Mouse (Mus musculus) embryonic stem cell, embryonic (primary cell): ENCODE data around the gene Olfr329-ps.
"Not testable (repeated sequence)": the region's sequence is repeated elsewhere in the genome, so short reads cannot be mapped to it uniquely, and the experiment has no call there.

Experiments used
- CTCF ChIA-PET, 4 experiments: fragments of 300-600 bp in 2 of 4; fragments of 350-600 bp in 2 of 4; sonication (Branson Sonifier 250); formaldehyde crosslinking; loops; one replicate each; lab custom pipeline; 2022; ENCODE audit warnings: inconsistent platforms in 2 of 4; lab: Charles Lee
- POLR2A ChIA-PET, 4 experiments: fragments of 300-600 bp in 2 of 4; fragments of 350-600 bp in 2 of 4; sonication (Branson Sonifier 250); formaldehyde crosslinking; loops; one replicate each; lab custom pipeline; 2022; ENCODE audit warnings: antibody characterized with exemption in 4 of 4, inconsistent platforms in 1 of 4; lab: Charles Lee

Olfr329-ps gene

DNA sequence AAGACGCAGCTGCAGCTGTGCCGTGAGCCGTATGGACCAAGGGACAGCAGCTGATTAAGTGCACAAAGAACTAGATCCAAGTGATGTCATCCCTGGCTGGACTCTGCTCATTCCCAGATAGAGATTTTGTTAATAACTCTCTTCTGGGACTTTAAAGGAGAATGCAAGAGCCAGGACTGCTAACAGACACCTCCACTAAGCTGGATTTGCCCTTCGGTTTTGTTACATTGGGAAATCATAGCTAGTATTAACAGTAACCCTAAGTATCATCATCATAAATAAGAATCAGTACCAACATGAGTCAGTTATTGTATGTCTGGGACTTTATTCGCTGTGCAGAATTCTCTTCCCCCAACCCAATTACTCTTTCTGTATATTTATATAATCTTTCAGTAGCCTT lies at the start of gene Olfr329-ps:
Gene Olfr329-ps, minus strand, starts transcription at position 101 of the 400 bp plus-strand sequence.
- POLR2A ChIA-PET = no interaction called here
- CTCF ChIA-PET = no interaction called here

DNA sequence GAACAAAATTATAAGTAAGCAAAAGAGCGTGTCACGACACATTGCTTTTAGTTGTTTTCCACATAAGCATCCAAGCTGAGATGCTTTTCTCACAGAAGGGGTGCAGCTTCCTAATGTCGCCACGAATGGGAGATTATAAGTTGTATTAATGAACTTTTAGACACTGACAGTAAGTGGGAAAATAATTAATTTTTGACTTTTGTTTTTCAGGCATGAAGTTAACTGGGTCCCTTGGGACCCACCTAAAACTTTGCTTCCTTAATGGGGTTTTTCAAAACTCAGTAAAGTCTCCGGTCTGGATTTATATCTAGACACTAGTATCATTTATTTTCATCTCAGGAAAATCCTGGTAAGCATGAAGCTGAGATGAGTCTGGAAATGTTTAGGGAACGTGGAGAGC lies 48.6 kb upstream of the Olfr329-ps start, which contains the start of gene Olfr324:
Gene Olfr324, plus strand, starts transcription at position 301 of the 400 bp plus-strand sequence.
- ChIA-PET POLR2A (no interaction called here), CTCF (interaction anchor here in 1 of 4 experiments (0.6 kb wide), 1 partner anchor 157 kb away, joined by 3 read pairs; no protein-coding TSS in a partner anchor)

DNA sequence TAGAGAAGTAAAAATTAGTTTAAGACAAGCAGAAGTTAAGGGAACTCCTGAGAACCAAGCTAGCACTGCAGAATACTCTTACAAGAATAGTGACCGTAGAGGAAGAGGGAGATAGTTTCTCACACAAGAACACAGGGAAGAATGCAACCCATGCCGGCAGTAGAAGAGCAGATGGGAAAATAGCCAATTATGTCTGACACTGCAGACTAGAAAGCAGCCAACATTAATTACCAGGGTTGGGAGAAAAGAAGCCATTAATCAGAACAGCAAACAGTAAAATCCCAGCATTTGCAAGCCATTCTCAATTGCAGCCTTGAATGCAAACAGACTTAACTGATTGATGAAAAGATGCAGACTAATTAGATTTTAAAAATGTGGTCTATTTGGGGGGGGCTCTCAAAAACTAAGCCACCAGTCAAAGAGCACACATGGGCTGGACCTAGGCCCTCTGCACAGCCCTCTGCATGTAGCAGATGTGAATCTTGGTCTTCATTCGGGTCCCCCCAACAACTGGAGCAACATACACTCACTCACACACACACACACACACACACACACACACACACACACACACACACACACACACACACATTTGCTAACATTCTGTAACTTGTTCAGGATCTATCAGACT lies 42.5 kb upstream of the Olfr329-ps start:
- ChIA-PET CTCF (interaction anchor here in 3 of 4 experiments (0.5 to 1.9 kb wide), 10 partner anchors 8 to 410 kb away, joined by 3 to 8 read pairs (median 3); no protein-coding TSS in a partner anchor), POLR2A (interaction anchor here in 1 of 4 experiments (1.0 kb wide), 1 partner anchor 372 kb away, joined by 3 read pairs; no protein-coding TSS in a partner anchor)

DNA sequence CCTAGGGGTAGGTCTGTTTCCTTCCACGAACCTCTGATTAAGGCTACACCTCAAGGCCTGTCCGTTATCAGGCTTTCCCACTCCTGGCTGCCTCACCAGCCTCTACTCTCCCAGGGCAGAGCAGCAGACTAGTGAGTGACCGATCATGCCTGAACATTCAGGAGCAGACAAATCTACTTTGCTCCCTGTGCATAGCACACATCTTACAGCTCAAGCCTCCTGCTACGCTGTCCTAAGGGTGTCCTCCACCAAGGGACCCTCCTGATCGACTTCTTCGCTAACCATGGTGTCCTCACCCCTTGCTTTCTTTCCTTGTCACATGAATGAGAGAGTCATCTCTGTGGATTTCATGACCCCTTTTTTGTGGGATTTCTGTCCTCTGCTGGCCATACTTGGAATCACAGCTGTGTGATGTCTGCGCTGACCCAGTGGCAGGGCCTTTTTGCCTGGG lies 41.7 kb upstream of the Olfr329-ps start:
- POLR2A ChIA-PET = interaction anchor here in 1 of 4 experiments (1.0 kb wide), 1 partner anchor 372 kb away, joined by 3 read pairs; no protein-coding TSS in a partner anchor
- CTCF ChIA-PET = interaction anchor here in 3 of 4 experiments (0.5 to 1.9 kb wide), 11 partner anchors 9 to 409 kb away, joined by 3 to 8 read pairs (median 3); no protein-coding TSS in a partner anchor

DNA sequence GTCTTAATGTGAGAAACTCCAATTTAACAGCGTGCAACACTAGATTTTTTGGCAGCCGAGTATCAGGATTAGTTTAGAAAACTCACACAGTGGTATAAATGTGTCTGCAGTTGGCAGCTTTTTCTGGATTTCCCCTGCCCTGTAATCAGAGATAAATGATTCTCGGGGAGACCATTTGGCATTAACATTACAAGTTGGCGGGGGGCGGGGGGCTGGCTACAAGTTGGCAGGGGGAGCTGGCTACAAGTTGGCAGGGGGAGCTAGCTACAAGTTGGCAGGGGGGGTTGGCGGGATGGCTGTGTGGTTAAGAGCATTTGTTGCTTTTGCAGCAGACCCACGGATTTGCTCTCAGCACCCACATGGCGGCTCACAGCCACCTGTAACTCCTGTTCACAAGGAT lies 32.4 kb upstream of the Olfr329-ps start:
- POLR2A ChIA-PET = no interaction called here
- CTCF ChIA-PET = interaction anchor here in 1 of 4 experiments (0.5 kb wide), 1 partner anchor 11 kb away, joined by 3 read pairs; no protein-coding TSS in a partner anchor

DNA sequence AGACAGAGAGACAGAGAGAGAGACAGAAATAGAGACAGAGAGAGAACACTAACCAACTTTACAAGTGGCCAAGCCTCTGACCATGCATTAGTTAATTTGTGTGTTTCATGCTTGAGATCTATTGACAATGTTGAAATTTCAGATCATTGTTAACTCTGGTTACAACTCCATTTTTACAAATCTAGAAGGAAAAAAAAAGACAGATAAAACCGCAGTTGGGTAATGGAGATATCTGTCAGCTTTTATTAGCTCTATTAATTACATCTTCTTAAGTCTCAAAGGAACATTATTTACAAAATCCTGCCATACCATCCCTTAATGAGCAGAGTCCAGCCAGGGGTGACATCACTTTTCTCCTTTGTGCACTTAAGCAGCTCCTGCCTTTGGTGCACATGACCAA lies 31.2 kb upstream of the Olfr329-ps start, which contains the start of gene Olfr325:
Gene Olfr325, plus strand, starts transcription at position 301 of the 400 bp plus-strand sequence.
- ChIA-PET CTCF (no interaction called here), POLR2A (no interaction called here)

DNA sequence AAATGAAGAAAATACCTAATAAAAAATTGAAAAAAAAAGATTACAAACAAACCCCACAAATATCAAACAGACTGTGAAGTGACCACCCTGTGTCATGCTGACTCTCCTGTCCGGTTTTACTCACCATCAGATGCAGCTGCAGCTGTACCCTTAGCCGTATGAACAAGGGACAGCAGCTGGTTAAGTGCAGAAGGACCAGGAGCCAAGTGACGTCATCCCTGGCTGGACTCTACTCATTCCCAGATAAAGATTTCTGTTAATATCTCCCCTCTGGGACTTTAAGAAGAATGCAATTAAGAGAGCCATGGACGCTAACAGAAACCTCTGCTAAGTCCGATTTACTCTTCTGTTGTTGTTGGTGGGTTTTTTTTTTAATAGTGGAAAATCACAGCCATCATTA lies 24.2 kb upstream of the Olfr329-ps start, which contains the start of gene Olfr224:
Gene Olfr224, minus strand, starts transcription at position 149 of the 400 bp plus-strand sequence.
- CTCF ChIA-PET = no interaction called here
- POLR2A ChIA-PET = interaction anchor here in 1 of 4 experiments (0.7 kb wide), 1 partner anchor 41 kb away, joined by 4 read pairs; no protein-coding TSS in a partner anchor

DNA sequence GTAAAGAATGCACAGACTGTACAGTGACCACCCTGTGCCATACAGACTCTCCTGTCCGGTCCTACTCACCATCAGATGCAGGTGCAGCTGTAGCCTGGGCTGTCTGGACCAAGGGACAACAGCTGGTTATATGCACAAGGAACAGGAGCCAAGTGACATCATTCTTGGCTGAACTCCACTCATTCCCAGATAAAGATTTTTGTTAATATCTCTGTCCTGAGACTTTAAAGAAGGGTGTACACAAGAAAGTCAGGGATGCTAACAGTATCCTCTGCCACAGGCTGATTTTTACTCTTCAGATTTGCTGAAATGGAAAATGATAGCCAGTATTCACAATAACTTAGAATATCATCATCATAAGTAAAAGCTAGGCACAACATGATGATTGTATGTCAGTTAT lies 9.3 kb upstream of the Olfr329-ps start, which contains the start of gene Olfr328:
Gene Olfr328, minus strand, starts transcription at position 101 of the 400 bp plus-strand sequence.
- POLR2A ChIA-PET = no interaction called here
- CTCF ChIA-PET = no interaction called here

DNA sequence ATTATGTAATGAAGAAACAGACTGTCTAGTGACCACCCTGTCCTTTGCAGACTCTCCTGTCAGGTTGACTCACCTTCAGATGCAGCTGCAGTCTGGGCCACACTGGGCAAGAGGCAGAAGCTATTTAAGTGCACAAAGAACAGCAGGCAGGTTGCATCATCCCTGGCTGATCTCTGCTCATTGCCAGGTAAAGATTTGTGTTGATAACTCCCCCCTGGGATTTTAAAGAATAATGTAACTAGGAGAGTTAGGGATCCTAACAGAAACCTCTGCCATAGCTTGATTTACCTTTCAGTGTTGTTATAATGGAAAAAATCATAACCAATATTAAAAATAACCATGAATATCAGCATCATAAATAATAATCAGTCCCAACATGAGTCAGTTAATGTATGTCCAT lies 11.5 kb downstream of the Olfr329-ps start, which contains the start of gene Olfr330:
Gene Olfr330, minus strand, starts transcription at position 101 of the 400 bp plus-strand sequence.
- POLR2A ChIA-PET = interaction anchor here in 1 of 4 experiments (0.7 kb wide), 1 partner anchor 1249 kb away, joined by 5 read pairs; no protein-coding TSS in a partner anchor
- CTCF ChIA-PET = not testable (repeated sequence)

DNA sequence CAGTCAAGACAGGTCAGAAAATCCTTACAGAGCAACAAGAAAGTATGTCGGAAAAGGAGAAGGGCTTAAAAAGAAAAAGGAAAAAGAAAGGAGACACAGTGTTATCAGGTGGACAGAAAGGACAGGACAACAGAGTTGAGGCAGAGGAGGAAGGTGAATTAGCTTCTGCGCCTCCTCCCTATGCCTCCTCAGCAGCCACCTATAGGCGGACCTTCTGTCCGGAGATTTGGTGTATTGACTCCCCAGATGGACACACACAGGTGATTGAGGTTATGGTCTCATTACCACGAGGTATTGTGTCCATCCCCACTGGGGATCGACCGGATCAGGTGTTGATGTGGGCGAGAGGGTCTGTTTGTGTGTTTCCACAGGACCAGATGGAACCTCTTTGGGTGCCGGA lies 26.5 kb downstream of the Olfr329-ps start:
- CTCF ChIA-PET, POLR2A ChIA-PET: not testable (repeated sequence)

DNA sequence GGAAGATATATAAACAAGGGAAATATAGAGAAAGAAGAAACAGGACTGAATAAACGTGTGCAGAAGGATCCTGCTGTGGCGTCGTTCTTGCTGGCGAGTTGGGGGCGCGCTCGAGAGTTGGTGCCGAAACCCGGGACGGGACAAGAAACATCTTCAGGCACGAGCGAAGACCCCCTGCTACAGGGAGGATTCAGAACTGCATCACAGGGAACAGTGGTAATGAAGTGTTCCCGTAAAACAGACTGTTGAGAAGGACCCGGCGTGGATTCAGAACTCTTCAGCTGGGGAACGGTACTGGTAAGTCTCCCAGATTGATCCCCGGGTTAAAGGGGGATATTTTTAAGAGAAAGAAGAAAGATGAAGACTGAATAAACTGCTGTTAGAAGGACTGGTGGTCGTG lies 27.3 kb downstream of the Olfr329-ps start:
- CTCF ChIA-PET, POLR2A ChIA-PET: not testable (repeated sequence)

DNA sequence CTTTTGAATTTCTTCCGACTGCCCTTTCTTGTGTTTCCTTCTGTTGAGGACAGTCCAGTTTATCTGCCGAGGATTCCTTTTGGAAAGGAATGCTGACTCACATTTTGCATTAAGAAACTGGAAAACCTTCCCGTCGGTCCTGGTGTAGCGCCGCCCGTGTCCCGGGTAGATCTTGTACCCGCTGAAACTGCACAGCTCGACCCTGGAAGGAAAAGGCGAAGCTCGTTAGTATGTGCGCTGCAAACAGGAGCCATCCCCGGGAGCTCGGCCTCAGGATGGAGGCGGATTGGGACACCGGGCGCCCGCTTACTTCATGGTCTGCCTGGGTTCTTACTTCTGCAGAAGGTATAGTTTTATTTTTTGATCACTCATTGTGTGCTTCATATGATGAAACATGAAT lies 37.2 kb downstream of the Olfr329-ps start:
- POLR2A ChIA-PET = interaction anchor here in 1 of 4 experiments (0.6 kb wide), 1 partner anchor 339 kb away, joined by 3 read pairs; no protein-coding TSS in a partner anchor
- CTCF ChIA-PET = not testable (repeated sequence)

DNA sequence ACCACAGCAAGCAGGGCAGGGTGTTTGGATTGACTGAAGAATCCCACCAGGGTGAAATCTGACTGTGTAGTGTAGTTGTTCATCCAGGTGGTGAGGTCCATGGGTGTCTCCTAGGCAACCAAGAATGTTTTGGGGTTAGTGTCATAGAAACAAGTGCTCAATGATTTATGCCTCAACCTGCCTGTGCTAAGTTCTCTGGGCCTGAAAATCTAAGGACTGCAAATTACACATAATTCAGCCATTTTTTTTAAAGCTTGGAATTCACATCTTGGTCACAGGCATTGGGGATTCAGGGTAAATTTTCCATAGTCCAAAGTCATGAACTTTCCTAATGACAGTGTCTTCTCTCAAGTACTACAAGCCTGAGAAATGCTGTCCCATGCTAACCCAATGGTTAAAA lies 43.8 kb downstream of the Olfr329-ps start, which contains the start of gene Olfr331:
Gene Olfr331, minus strand, starts transcription at position 101 of the 400 bp plus-strand sequence.
- POLR2A ChIA-PET, CTCF ChIA-PET: not testable (repeated sequence)

DNA sequence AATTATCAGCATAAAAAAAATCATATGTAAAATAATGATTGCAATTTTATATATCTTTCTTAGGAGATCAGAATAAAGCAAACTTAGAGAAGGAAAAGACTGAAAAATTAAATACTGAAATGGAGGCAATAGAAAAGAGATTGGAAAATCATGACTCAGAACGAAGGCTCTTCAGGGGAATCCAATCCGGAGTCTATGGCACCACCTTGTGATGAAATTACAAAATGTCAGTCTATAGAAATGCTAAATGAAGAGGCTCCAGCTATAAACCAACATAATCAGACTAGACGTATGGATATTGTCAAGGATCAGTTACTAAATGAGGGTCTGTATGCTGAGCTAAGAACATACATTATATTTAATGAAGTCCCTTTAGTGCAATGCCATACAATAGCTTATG lies 46.9 kb downstream of the Olfr329-ps start:
- ChIA-PET POLR2A (no interaction called here), CTCF (interaction anchor here in 1 of 4 experiments (1.0 to 1.2 kb wide), 2 partner anchors 97 to 147 kb away, joined by 3 read pairs; no protein-coding TSS in a partner anchor)

DNA sequence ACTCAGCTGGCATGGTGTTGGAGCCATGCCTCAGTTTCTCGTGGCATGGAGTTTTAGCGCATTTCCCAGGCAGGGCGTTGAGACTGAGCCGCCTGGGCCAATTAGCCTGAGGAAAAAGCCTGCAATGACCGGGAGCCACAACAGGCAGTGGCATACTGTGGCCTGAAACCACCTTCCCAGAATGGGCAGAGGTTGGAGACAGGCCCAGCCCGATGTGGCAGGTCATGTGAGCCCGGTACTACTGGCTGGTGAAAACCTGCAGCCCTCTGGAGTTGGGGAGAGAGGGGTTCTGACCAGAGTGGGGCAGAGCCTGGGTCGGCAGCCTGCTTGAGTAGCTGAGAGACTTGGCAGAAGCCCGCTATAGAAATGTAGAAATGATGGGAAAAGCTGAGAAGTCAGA lies 47.5 kb downstream of the Olfr329-ps start:
- CTCF ChIA-PET = interaction anchor here in 1 of 4 experiments (1.0 to 1.2 kb wide), 2 partner anchors 97 to 146 kb away, joined by 3 read pairs; no protein-coding TSS in a partner anchor
- POLR2A ChIA-PET = interaction anchor here in 1 of 4 experiments (0.7 kb wide), 1 partner anchor 431 kb away, joined by 3 read pairs; no protein-coding TSS in a partner anchor

DNA sequence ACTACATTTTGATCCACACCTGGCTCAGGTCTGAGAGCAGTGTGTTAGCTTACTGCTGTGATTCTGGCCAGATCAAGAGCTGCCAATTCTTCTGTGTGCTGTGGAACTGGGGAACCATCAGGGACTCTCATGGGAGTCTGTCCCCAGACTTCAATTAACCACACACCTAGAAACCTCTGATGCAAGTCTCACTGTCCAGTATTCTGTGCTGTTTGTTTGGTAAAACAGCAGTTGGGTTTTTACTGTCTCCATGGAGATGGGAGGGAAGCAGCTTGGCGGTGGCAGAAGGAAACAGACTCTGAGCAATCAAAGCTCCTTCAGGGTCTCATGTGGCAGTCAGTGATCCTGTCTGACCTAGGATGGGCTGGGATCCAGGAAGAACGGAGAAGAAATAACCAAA lies 53.8 kb downstream of the Olfr329-ps start, which contains the start of gene Olfr332:
Gene Olfr332, minus strand, starts transcription at position 101 of the 400 bp plus-strand sequence.
- ChIA-PET CTCF (no interaction called here), POLR2A (no interaction called here)
